Mouse (Mus musculus) C2C12 (cell line): ENCODE measurements around the gene H2al1j.
"Not testable (repeated sequence)": the region's sequence is repeated elsewhere in the genome, so short reads cannot be mapped to it uniquely, and the experiment has no call there.

ENCODE experiments used
- CTCF ChIP-seq: IDR thresholded peaks from one replicate; pipeline ENCODE4 v1.5.1; 2011; ENCODE audit not compliant: control insufficient read depth, insufficient read depth, insufficient read length
- FOSL1 ChIP-seq: IDR thresholded peaks from one replicate; pipeline ENCODE4 v1.8.0; 2011; ENCODE audit warnings: mild to moderate bottlenecking, low read length; ENCODE audit not compliant: poor library complexity, insufficient read depth, severe bottlenecking
- MAX ChIP-seq: IDR thresholded peaks from one replicate; pipeline ENCODE4 v1.6.1; 2011; ENCODE audit warnings: mild to moderate bottlenecking, control low read depth
- MYOD1 ChIP-seq: IDR thresholded peaks from one replicate; pipeline ENCODE4 v1.6.1; 2011; ENCODE audit warnings: low read depth; ENCODE audit not compliant: control insufficient read depth, insufficient read length
- USF1 ChIP-seq: IDR thresholded peaks from one replicate; pipeline ENCODE4 v1.6.1; 2011; ENCODE audit warnings: low read depth, mild to moderate bottlenecking, control low read depth, moderate library complexity

DNA sequence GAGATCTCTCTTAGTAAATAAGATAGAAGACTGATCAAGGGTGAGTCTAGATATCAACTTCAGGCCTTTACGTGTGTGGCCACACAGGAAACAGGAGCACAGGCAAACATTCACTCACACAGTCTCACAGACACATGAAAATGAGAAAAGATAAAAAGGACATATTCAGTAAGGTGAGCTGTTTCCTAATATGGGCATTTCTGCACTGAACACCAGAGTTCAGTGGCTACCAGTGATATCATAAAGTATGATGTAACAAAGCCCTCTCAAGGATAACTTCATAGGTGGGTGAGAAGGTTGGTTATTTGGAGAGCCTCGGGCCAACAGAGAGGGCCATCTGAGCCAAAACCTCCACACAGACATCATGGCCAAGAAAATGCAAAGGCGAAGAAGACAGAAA, 28.7 kb upstream of the H2al1j start, which contains the start of gene H2al1a:
- not testable (repeated sequence) for TF ChIP-seq CTCF, MAX, USF1, MYOD1, FOSL1
